Mouse (Mus musculus) heart, postnatal 0 days (tissue): ENCODE data around the gene Kcnk15. TPM values are rescaled to one million over a fixed set of nuclear protein-coding genes. Genes with fewer than 3 reads are reported as not detected.

ENCODE experiments used
- ATAC-seq: fragments of 200-750 bp; cut with Nextera tagmentation; 2 replicates; pipeline ENCODE4 v1.8.0; 2017; ENCODE audit warnings: low read depth, moderate number of reproducible peaks, moderate library complexity; ENCODE audit not compliant: insufficient read depth
- DNase-seq: peaks from one replicate; pipeline ENCODE4 v3.0.0-alpha.2; 2016; ENCODE audit warnings: low spot score
- H3K27ac ChIP-seq: fragments of 300-500 bp; sonication (generic); 2 replicates; pipeline ENCODE4 v1.5.1; 2014; ENCODE audit warnings: low read depth, mild to moderate bottlenecking
- H3K27me3 ChIP-seq: fragments of 300-500 bp; sonication (generic); 2 replicates; pipeline ENCODE4 v1.6.1; 2014; ENCODE audit warnings: low read length, mixed read lengths; ENCODE audit not compliant: control insufficient read depth, insufficient read depth
- H3K36me3 ChIP-seq: fragments of 300-500 bp; sonication (generic); replicated peaks from 2 replicates; pipeline ENCODE4 v1.6.1; 2014; ENCODE audit warnings: low read length, mixed read lengths; ENCODE audit not compliant: control insufficient read depth, insufficient read depth
- H3K4me1 ChIP-seq: fragments of 300-500 bp; sonication (generic); 2 replicates; pipeline ENCODE4 v1.6.1; 2014; ENCODE audit warnings: antibody characterized with exemption; ENCODE audit not compliant: control insufficient read depth, insufficient read depth
- H3K4me2 ChIP-seq: fragments of 300-500 bp; sonication (generic); 2 replicates; pipeline ENCODE4 v1.6.1; 2014; ENCODE audit warnings: low read depth, mild to moderate bottlenecking, low read length, moderate library complexity
- H3K4me3 ChIP-seq: fragments of 300-500 bp; sonication (generic); 2 replicates; pipeline ENCODE4 v1.5.1; 2014; ENCODE audit warnings: low read depth, low read length
- H3K9ac ChIP-seq: fragments of 300-500 bp; sonication (generic); replicated peaks from 2 replicates; pipeline ENCODE4 v1.6.1; 2014; ENCODE audit warnings: low read depth, low read length, mixed read lengths
- H3K9me3 ChIP-seq: fragments of 300-500 bp; sonication (generic); replicated peaks from 2 replicates; pipeline ENCODE4 v1.6.1; 2016; ENCODE audit warnings: low read length; ENCODE audit not compliant: control insufficient read depth
- CTCF ChIP-seq: IDR thresholded peaks from 2 replicates; pipeline ENCODE4 v1.5.1; 2016; ENCODE audit warnings: antibody characterized with exemption, control low read depth, low read depth
- EP300 ChIP-seq: IDR thresholded peaks from 2 replicates; pipeline ENCODE4 v1.6.1; 2016; ENCODE audit warnings: antibody characterized with exemption, low read depth
- WGBS: fragments of 180-500 bp; shearing (Covaris S2); extraction: QIAGEN DNeasy Blood & Tissue Kit; methylation state at CpG from one replicate; pipeline ENCODE4 v1.1.7; 2014; 5-methylcytosine and 5-hydroxymethylcytosine counted together
- polyA plus RNA-seq: library from polyadenylated mRNA; unstranded; fragments of >200 nt; fragmentation: Nextera tagmentation; extraction: Ambion mirVana; gene quantifications from 2 replicates; pipeline ENCODE4 v1.2.1, GENCODE M21; 2015
- total RNA-seq: library from RNA; depleted of rRNA; stranded (reverse); fragments of >200 nt; gene quantifications from 2 replicates; pipeline ENCODE4 v1.2.3, GENCODE M21; 2014; ENCODE audit warnings: low replicate concordance

The Kcnk15 gene
- total and polyA plus RNA-seq, 2 experiments from 2014 or later: not detected

DNA sequence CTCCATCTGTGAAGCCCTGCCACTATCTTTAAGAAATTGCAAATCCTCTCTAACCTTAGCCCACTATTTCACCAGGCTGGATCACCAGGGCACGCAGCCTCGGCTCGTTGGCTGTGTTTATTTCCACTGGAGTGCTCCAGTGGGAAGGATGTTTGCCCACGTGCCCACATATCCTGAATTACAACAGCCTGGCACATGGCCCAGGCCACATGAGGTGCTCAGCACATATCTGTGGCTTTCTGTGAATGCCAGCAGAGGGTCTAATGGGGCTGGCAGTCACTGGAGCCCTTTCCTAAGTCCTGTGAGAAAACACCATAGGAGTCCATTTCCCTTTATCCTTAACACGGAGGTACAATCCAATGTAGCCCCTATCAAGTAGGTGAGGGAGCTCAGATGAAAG, 27.0 kb upstream of the Kcnk15 start:
- Histone ChIP-seq H3K4me2 (no peak overlapping the region), H3K9ac (no peak overlapping the region), H3K4me1 (no peaks in the 10 kb centered on the region), H3K4me3 (no peak overlapping the region), H3K27me3 (peaks cover 60% of the 10 kb centered on the region), H3K36me3 (no peaks in the 10 kb centered on the region), H3K27ac (no peak overlapping the region), H3K9me3 (no peaks in the 10 kb centered on the region)
- ATAC-seq (no peak), DNase-seq (no peak)
- WGBS: 37% methylated on average over 5 of the region's 5 CpGs
- no peak for TF ChIP-seq EP300
- TF ChIP-seq CTCF: no peak

- Histone ChIP-seq H3K27ac (no peak overlapping the region), H3K4me2 (no peak overlapping the region), H3K4me3 (no peak overlapping the region), H3K36me3 (no peaks in the 10 kb centered on the region), H3K9me3 (no peaks in the 10 kb centered on the region), H3K9ac (no peak overlapping the region), H3K27me3 (peaks cover 52% of the 10 kb centered on the region), H3K4me1 (no peaks in the 10 kb centered on the region)
- DNase-seq (no peak), ATAC-seq (no peak)
- 42% methylated on average over 1 of the region's 1 CpGs for WGBS
- TF ChIP-seq EP300: no peak
- TF ChIP-seq CTCF: no peak
Measured at GRCm38 (mm10) chr2:163831163-163831562, 22.3 kb upstream of the Kcnk15 start.

DNA sequence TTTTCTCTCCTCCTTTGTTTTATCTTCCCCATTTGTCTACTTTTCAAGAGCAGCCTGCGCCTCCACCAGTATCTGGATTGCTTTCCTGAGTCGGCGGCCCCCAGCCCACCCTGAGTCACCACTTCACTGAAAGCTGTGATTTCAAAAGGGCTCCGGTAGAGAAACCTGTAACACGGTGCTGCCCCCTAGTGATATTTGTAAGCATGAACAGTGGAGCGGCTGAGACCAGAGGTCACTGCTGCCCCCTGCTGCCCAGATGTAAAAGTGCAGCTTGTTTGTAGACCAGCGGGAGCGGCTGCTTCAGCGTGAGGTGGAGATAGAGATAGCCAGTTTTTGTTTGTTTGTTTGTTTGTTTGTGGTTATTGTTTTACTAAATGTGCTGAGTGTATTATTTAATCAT, 15.4 kb upstream of the Kcnk15 start:
- peaks cover 8% of the 10 kb centered on the region for H3K4me1 ChIP-seq

DNA sequence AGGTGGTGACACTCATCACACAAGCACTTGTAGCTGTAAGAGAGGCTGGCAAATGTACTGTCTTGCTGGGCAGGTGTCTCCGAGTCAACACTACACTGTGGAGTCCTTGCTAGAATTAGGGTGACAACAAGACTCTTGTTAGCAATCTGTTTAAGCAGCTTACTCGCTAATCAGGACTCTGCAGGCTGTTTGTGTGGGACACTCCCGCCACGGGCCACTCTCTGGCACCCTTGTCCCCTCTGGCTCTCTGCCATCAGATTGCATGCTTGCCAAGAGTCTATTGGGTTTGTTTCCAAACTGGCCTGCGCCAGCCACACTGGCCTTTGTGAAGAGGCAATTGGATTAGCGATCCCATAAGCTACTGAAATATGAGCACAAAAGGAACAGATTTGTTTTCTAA, 13.9 kb upstream of the Kcnk15 start:
- no peak overlapping the region for H3K4me3 ChIP-seq
- no peak for TF ChIP-seq CTCF
- TF ChIP-seq EP300: no peak
- H3K36me3 ChIP-seq: no peaks in the 10 kb centered on the region
- WGBS: 19% methylated on average over 6 of the region's 6 CpGs
- peaks cover 8% of the 10 kb centered on the region for H3K4me1 ChIP-seq
- no peak overlapping the region for H3K9ac ChIP-seq
- peak; percentile 57 for DNase-seq
- H3K27ac ChIP-seq: no peak overlapping the region
- H3K27me3 ChIP-seq: peaks cover 47% of the 10 kb centered on the region
- no peak overlapping the region for H3K4me2 ChIP-seq
- peak; percentile 89 for ATAC-seq
- 0 out of 2 replicates have a peak, but pooled peaks cover 8% of the 10 kb centered on the region for H3K9me3 ChIP-seq

More for the DNA sequence above, 15.4 kb upstream of the Kcnk15 start:
- H3K9me3 ChIP-seq: 0 out of 2 replicates have a peak, but pooled peaks cover 8% of the 10 kb centered on the region
- H3K27me3 ChIP-seq: peaks cover 47% of the 10 kb centered on the region
- TF ChIP-seq CTCF (peak; percentile 99), EP300 (no peak)
- H3K4me2 ChIP-seq: no peak overlapping the region
- no peaks in the 10 kb centered on the region for H3K36me3 ChIP-seq
- 0 out of 2 replicates have a peak, but pooled peaks have one; percentile 24 for ATAC-seq
- no peak overlapping the region for H3K27ac ChIP-seq
- no peak overlapping the region for H3K9ac ChIP-seq
- DNase-seq: peak; percentile 74
- WGBS: 13% methylated on average over 9 of the region's 9 CpGs
- no peak overlapping the region for H3K4me3 ChIP-seq

DNA sequence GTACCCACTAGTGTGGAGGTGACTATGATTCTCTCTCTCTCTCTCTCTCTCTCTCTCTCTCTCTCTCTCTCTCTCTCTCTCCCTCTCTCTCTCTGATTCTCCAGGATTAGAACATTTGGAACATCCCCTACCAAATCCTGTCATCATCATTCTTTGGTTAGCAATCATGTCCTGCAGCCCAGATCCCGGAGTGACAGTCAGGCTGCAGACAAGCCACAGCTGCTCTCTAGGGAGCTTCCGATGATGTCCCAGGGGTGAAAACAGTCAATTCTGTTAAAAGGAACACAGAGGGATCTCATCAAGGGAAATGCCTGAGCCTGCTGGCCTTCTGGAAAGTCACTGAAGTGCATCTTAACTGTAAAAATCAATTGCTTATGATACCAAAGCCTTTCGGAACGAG, 11.4 kb upstream of the Kcnk15 start:
- DNase-seq (no peak), ATAC-seq (no peak)
- Histone ChIP-seq H3K4me1 (peaks cover 8% of the 10 kb centered on the region), H3K4me3 (no peak overlapping the region), H3K9me3 (0 out of 2 replicates have a peak, but pooled peaks cover 2% of the 10 kb centered on the region), H3K27me3 (peaks cover 42% of the 10 kb centered on the region), H3K27ac (no peak overlapping the region), H3K9ac (no peak overlapping the region), H3K36me3 (no peaks in the 10 kb centered on the region), H3K4me2 (no peak overlapping the region)
- WGBS: 59% methylated on average over 4 of the region's 4 CpGs
- TF ChIP-seq CTCF (no peak), EP300 (no peak)

DNA sequence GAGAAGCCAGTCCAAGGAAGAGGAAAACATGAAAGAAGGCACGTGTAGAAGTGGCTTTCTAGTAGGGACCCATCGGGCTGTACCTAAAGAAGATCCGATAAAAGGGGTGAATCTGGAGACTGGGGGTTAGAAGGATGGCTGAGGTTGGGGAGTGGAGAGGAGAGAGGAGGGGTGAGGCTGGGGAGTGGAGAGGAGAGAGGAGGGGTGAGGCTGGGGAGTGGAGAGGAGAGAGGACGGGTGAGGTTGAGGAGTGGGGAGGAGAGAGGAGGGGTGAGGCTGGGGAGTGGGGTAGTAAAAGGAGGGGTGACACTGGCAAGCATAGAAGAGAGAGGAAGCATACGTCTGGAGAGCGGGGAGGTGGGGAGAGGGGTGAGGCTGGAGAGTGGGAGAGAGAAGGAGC, 3.8 kb downstream of the Kcnk15 start:
- no peaks in the 10 kb centered on the region for H3K36me3 ChIP-seq
- 73% methylated on average over 6 of the region's 6 CpGs for WGBS
- ATAC-seq: no peak
- no peaks in the 10 kb centered on the region for H3K9me3 ChIP-seq
- no peak for DNase-seq
- H3K27me3 ChIP-seq: peaks cover 91% of the 10 kb centered on the region
- H3K9ac ChIP-seq: no peak overlapping the region
- H3K4me2 ChIP-seq: no peak overlapping the region
- TF ChIP-seq CTCF (no peak), EP300 (no peak)
- no peaks in the 10 kb centered on the region for H3K4me1 ChIP-seq
- no peak overlapping the region for H3K27ac ChIP-seq
- no peak overlapping the region for H3K4me3 ChIP-seq
